Mouse (Mus musculus) heart, postnatal 0 days (tissue): ENCODE measurements around the gene Klf14.

Experiments used
- CTCF ChIP-seq: IDR thresholded peaks from 2 replicates; pipeline ENCODE4 v1.5.1; 2016; ENCODE audit warnings: antibody characterized with exemption, control low read depth, low read depth
- EP300 ChIP-seq: IDR thresholded peaks from 2 replicates; pipeline ENCODE4 v1.6.1; 2016; ENCODE audit warnings: antibody characterized with exemption, low read depth

DNA sequence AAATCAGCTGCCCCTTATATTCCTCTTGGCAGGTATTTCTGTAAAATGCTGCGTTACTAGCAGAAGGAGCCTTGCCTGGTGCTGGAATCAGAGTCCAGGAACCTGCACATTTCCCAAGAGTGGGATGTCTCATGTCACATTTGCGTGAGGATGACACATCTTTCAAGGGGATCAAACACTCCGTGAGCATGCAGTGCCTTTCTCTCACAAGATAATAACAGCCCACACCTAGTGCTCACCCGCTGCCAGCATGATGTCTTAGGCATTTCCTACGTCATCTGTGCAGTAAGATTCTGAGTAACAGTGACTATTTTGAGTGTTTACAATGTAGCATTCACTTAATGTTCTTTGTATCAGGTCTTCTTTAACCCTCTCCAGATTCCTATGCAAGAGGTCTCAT is 22.5 kb upstream of the Klf14 start:
- TF ChIP-seq CTCF (no peak), EP300 (no peak)
